Mouse (Mus musculus) CH12.LX (cell line): ENCODE data around the gene Zfp511. TPM values are rescaled to one million over a fixed set of nuclear protein-coding genes. Genes with fewer than 3 reads are reported as not detected.
A peak's percentile ranks its signal among the peaks of the same experiment; 100 is the strongest.

Experiments used
- DNase-seq: peaks from one replicate; pipeline ENCODE4 v3.0.0-alpha.2; 2013; ENCODE audit errors: extremely low read depth
- H3K27ac ChIP-seq: 2 replicates; pipeline ENCODE4 v1.5.1; 2012; ENCODE audit warnings: low read depth, mild to moderate bottlenecking, control low read depth, moderate library complexity; ENCODE audit not compliant: insufficient read depth
- H3K27me3 ChIP-seq: replicated peaks from 2 replicates; pipeline ENCODE3; 2012; ENCODE audit warnings: inconsistent platforms
- H3K36me3 ChIP-seq, 2 experiments: replicated peaks in 1 of 2; 2 replicates each; pipeline versions ENCODE3 to v1.6.1; 2012; ENCODE audit warnings: inconsistent platforms in 1 of 2, low read length in 1 of 2, mild to moderate bottlenecking in 1 of 2, mixed read lengths in 1 of 2, moderate library complexity in 1 of 2; ENCODE audit not compliant: control insufficient read depth in 1 of 2, insufficient read depth in 1 of 2
- H3K4me1 ChIP-seq, 2 experiments: 2 replicates each; pipeline ENCODE4 v1.6.1; 2012; ENCODE audit warnings: inconsistent platforms in 1 of 2, moderate library complexity in 1 of 2; ENCODE audit not compliant: insufficient read depth in 2 of 2, control insufficient read depth in 1 of 2
- H3K4me2 ChIP-seq: 2 replicates; pipeline ENCODE4 v1.6.1; 2012; ENCODE audit warnings: low read depth, mild to moderate bottlenecking, control low read depth; ENCODE audit not compliant: poor library complexity, insufficient read depth, severe bottlenecking
- H3K4me3 ChIP-seq, 3 experiments: fragments of 150-350 bp in 1 of 3; sonication (generic) in 1 of 3; replicated peaks in 1 of 3; 2 replicates each; pipeline versions ENCODE3 to v1.5.1; 2011 to 2012; ENCODE audit warnings: low read depth in 2 of 3, low read length in 2 of 3, mild to moderate bottlenecking in 2 of 3, moderate library complexity in 2 of 3, control low read depth in 1 of 3, improper control_type of control experiment in 1 of 3, inconsistent platforms in 1 of 3, mixed read lengths in 1 of 3; ENCODE audit not compliant: poor library complexity in 1 of 3
- H3K79me2 ChIP-seq: replicated peaks from 2 replicates; pipeline ENCODE4 v1.6.1; 2012; ENCODE audit warnings: mild to moderate bottlenecking, moderate library complexity; ENCODE audit not compliant: control insufficient read depth, poor library complexity, insufficient read depth, severe bottlenecking; ENCODE audit errors: extremely low read depth
- H3K9ac ChIP-seq: 2 replicates; pipeline ENCODE4 v1.6.1; 2012; ENCODE audit warnings: low read depth, mild to moderate bottlenecking, control low read depth, moderate library complexity; ENCODE audit not compliant: insufficient read depth
- H3K9me3 ChIP-seq: replicated peaks from 2 replicates; pipeline ENCODE3; 2012; ENCODE audit warnings: low read length, inconsistent platforms, mixed read lengths
- BHLHE40 ChIP-seq: IDR thresholded peaks from 2 replicates; pipeline ENCODE4 v1.6.1; 2011; ENCODE audit warnings: mild to moderate bottlenecking, low read depth, low read length, improper control_type of control experiment
- CTCF ChIP-seq, 2 experiments: IDR thresholded peaks in 1 of 2; conservative IDR thresholded peaks in 1 of 2; 2 replicates each; pipeline ENCODE4 v1.5.1; 2011 to 2012; ENCODE audit warnings: low read depth in 2 of 2, low read length in 2 of 2, improper control_type of control experiment in 1 of 2, inconsistent platforms in 1 of 2, mild to moderate bottlenecking in 1 of 2, moderate library complexity in 1 of 2
- E2F4 ChIP-seq: IDR thresholded peaks from 2 replicates; pipeline ENCODE4 v1.6.1; 2011; ENCODE audit warnings: low read depth, low read length, improper control_type of control experiment; ENCODE audit not compliant: insufficient replicate concordance
- ELF1 ChIP-seq: IDR thresholded peaks from 2 replicates; pipeline ENCODE4 v1.6.1; 2014; ENCODE audit warnings: low read depth, mild to moderate bottlenecking, inconsistent platforms, low read length, improper control_type of control experiment
- EP300 ChIP-seq: IDR thresholded peaks from 2 replicates; pipeline ENCODE4 v1.6.1; 2011; ENCODE audit warnings: low read length, improper control_type of control experiment
- ETS1 ChIP-seq: conservative IDR thresholded peaks from 2 replicates; pipeline ENCODE4 v1.6.1; 2012; ENCODE audit warnings: low read depth, mild to moderate bottlenecking, inconsistent platforms, low read length, improper control_type of control experiment, moderate library complexity
- HCFC1 ChIP-seq: IDR thresholded peaks from 2 replicates; pipeline ENCODE4 v1.6.1; 2012; ENCODE audit warnings: low read depth, mild to moderate bottlenecking, inconsistent platforms, low read length, improper control_type of control experiment
- JUND ChIP-seq: conservative IDR thresholded peaks from 2 replicates; pipeline ENCODE4 v1.6.1; 2011; ENCODE audit warnings: low read depth, low read length, improper control_type of control experiment
- KAT2A ChIP-seq: IDR thresholded peaks from 2 replicates; pipeline ENCODE4 v1.6.1; 2012; ENCODE audit warnings: low read length, improper control_type of control experiment, inconsistent platforms; ENCODE audit not compliant: insufficient replicate concordance
- MAX ChIP-seq: IDR thresholded peaks from 2 replicates; pipeline ENCODE4 v1.6.1; 2011; ENCODE audit warnings: low read length, improper control_type of control experiment
- MAZ ChIP-seq: IDR thresholded peaks from 2 replicates; pipeline ENCODE4 v1.6.1; 2012; ENCODE audit warnings: low read depth, mild to moderate bottlenecking, inconsistent platforms, low read length, improper control_type of control experiment, moderate library complexity
- MEF2A ChIP-seq: IDR thresholded peaks from 2 replicates; pipeline ENCODE4 v1.6.1; 2014; ENCODE audit warnings: low read depth, mild to moderate bottlenecking, inconsistent platforms, low read length, improper control_type of control experiment, borderline replicate concordance
- MYC ChIP-seq: IDR thresholded peaks from 2 replicates; pipeline ENCODE4 v1.6.1; 2011; ENCODE audit warnings: low read depth, mild to moderate bottlenecking, improper control_type of control experiment, low read length
- NELFE ChIP-seq: IDR thresholded peaks from 2 replicates; pipeline ENCODE4 v1.6.1; 2011; ENCODE audit warnings: low read depth, low read length, improper control_type of control experiment
- NRF1 ChIP-seq: IDR thresholded peaks from 2 replicates; pipeline ENCODE4 v1.6.1; 2014; ENCODE audit warnings: low read depth, mild to moderate bottlenecking, inconsistent platforms, low read length, improper control_type of control experiment, moderate library complexity
- POLR2A ChIP-seq: IDR thresholded peaks from 2 replicates; pipeline ENCODE4 v1.6.1; 2011; ENCODE audit warnings: low read depth, mild to moderate bottlenecking, improper control_type of control experiment, low read length
- SIN3A ChIP-seq: IDR thresholded peaks from 2 replicates; pipeline ENCODE4 v1.6.1; 2012; ENCODE audit warnings: low read length, improper control_type of control experiment, inconsistent platforms
- UBTF ChIP-seq: IDR thresholded peaks from 2 replicates; pipeline ENCODE4 v1.6.1; 2012; ENCODE audit warnings: low read depth, mild to moderate bottlenecking, inconsistent platforms, low read length, improper control_type of control experiment, moderate library complexity
- USF1 ChIP-seq: IDR thresholded peaks from 2 replicates; pipeline ENCODE4 v1.6.1; 2014; ENCODE audit warnings: low read depth, mild to moderate bottlenecking, inconsistent platforms, low read length, improper control_type of control experiment
- USF2 ChIP-seq: conservative IDR thresholded peaks from 2 replicates; pipeline ENCODE4 v1.6.1; 2011; ENCODE audit warnings: low read depth, low read length, improper control_type of control experiment
- ZC3H11A ChIP-seq: IDR thresholded peaks from 2 replicates; pipeline ENCODE4 v1.6.1; 2012; ENCODE audit warnings: low read depth, mild to moderate bottlenecking, inconsistent platforms, low read length, improper control_type of control experiment
- ZKSCAN1 ChIP-seq: IDR thresholded peaks from 2 replicates; pipeline ENCODE4 v1.6.1; 2012; ENCODE audit warnings: low read depth, inconsistent platforms, low read length, improper control_type of control experiment, borderline replicate concordance
- ZMIZ1 ChIP-seq: IDR thresholded peaks from 2 replicates; pipeline ENCODE4 v1.6.1; 2012; ENCODE audit warnings: low read depth, mild to moderate bottlenecking, inconsistent platforms, low read length, improper control_type of control experiment
- dilution Hi-C: fragments of 300-500 bp; cut with MboI; formaldehyde crosslinking; loops from 2 replicates; pipeline ENCODE4 v1.14.3; 2020; ENCODE audit warnings: low sequenced_read_pairs; ENCODE audit not compliant: extremely low pct_unique_long_range_greater_than_20kb, extremely low pct_ligation_motif_present
- in situ Hi-C: fragments of 300-500 bp; cut with MboI; formaldehyde crosslinking; loops from 3 replicates; pipeline ENCODE4 v1.14.3; 2019; ENCODE audit warnings: low sequenced_read_pairs, low pct_ligation_motif_present, low pct_unique_long_range_greater_than_20kb, mixed read lengths
- polyA plus RNA-seq: library from polyadenylated mRNA; unstranded; fragments of >175 nt; gene quantifications from 2 replicates; pipeline ENCODE4 v1.2.1, GENCODE M21; 2012; ENCODE audit warnings: low read depth; ENCODE audit not compliant: insufficient read length
- total RNA-seq, 2 experiments: library from RNA; depleted of rRNA; stranded (reverse); fragments of 300-350 nt in 1 of 2; fragments of >200 nt in 1 of 2; gene quantifications; 2 replicates each; pipeline ENCODE4 v1.2.3; 2012 to 2014

Gene Zfp511
- total and polyA plus RNA-seq, 3 experiments = 41.4 to 52.2 (median 44.6) TPM

GRCm38 (mm10) chr7:140048361-140049114 lies 12.3 kb downstream of the Zfp511 start, which contains the start of gene Msx3:
Gene Msx3 (minus strand): TSS chr7:140049089.
- Histone ChIP-seq H3K27me3 (peaks cover 33% of the 10 kb centered on the region), H3K9me3 (peaks cover 12% of the 10 kb centered on the region), H3K36me3 (no peaks in the 10 kb centered on the region), H3K27ac (no peak within 1 kb of the TSS), H3K9ac (peak within 1 kb of the TSS; percentile 10; the same call in 1 of the 2 replicates), H3K79me2 (no peaks in the 10 kb centered on the region), H3K4me1 (peaks cover 0 to 3% of the 10 kb centered on the region in 2 experiments; a peak in 1 of 4 replicates), H3K4me2 (peak within 1 kb of the TSS; percentile 52), H3K4me3 (peak within 1 kb of the TSS; percentile 19 to 53 (median 44))
- TF ChIP-seq CTCF (conservative IDR thresholded peaks at IDR 0.05 in 1 of 2, IDR thresholded peaks at IDR 0.05 in 1 of 2; ENCODE audit: low read depth in 2 of 2, low read length in 2 of 2) = no peak
- TF ChIP-seq USF1 = no peak
- no peak for TF ChIP-seq ZMIZ1
- no peak for TF ChIP-seq KAT2A
- TF ChIP-seq MAZ = no peak
- dilution Hi-C loops (no loop called here), in situ Hi-C loops (no loop called here)
- no peak for DNase-seq

- Histone ChIP-seq H3K9ac (peak overlapping the region; percentile 10; the same call in 1 of the 2 replicates), H3K36me3 (no peaks in the 10 kb centered on the region), H3K27ac (no peak overlapping the region), H3K27me3 (peaks cover 36% of the 10 kb centered on the region), H3K9me3 (peaks cover 12% of the 10 kb centered on the region), H3K4me2 (peak overlapping the region; percentile 52), H3K4me1 (peaks cover 0 to 3% of the 10 kb centered on the region in 2 experiments; a peak in 1 of 4 replicates), H3K4me3 (peak overlapping the region; percentile 19 to 53 (median 44)), H3K79me2 (no peaks in the 10 kb centered on the region)
- in situ Hi-C loops (no loop called here), dilution Hi-C loops (no loop called here)
- no peak for DNase-seq
- TF ChIP-seq BHLHE40 (peak; percentile 60), MYC (peak; percentile 38; the same call in 1 of the 2 replicates), NRF1 (peak; percentile 14; the same call in 1 of the 2 replicates), UBTF (no peak), MAX (peak; percentile 63; the same call in 1 of the 2 replicates), USF2 (no peak)
Observed at GRCm38 (mm10) chr7:140049115-140049689, 13.0 kb downstream of the Zfp511 start.

GRCm38 (mm10) chr7:140054124-140054523 lies 17.9 kb downstream of the Zfp511 start:
- H3K4me2 ChIP-seq = no peak overlapping the region
- peaks cover 43% of the 10 kb centered on the region for H3K27me3 ChIP-seq
- no peak overlapping the region for H3K27ac ChIP-seq
- no peak for DNase-seq
- peaks cover 6 to 10% of the 10 kb centered on the region in 2 experiments; a peak in 3 of 4 replicates for H3K4me1 ChIP-seq
- no peak overlapping the region for H3K9ac ChIP-seq
- H3K9me3 ChIP-seq = peaks cover 9% of the 10 kb centered on the region
- dilution Hi-C loops = no loop called here
- in situ Hi-C loops = no loop called here
- no peaks in the 10 kb centered on the region for H3K36me3 ChIP-seq
- no peaks in the 10 kb centered on the region for H3K79me2 ChIP-seq
- H3K4me3 ChIP-seq = no peak overlapping the region
- no peak for TF ChIP-seq UBTF
- no peak for TF ChIP-seq EP300
- no peak for TF ChIP-seq ELF1
- no peak for TF ChIP-seq SIN3A
- no peak for TF ChIP-seq KAT2A
- TF ChIP-seq MEF2A = no peak
- no peak for TF ChIP-seq ZKSCAN1
- TF ChIP-seq USF1 = no peak
- TF ChIP-seq ETS1 = no peak
- no peak for TF ChIP-seq USF2
- TF ChIP-seq HCFC1 = no peak
- no peak for TF ChIP-seq JUND
- TF ChIP-seq NELFE = no peak
- no peak for TF ChIP-seq E2F4
- TF ChIP-seq CTCF (conservative IDR thresholded peaks at IDR 0.05 in 1 of 2, IDR thresholded peaks at IDR 0.05 in 1 of 2; ENCODE audit: low read depth in 2 of 2, low read length in 2 of 2) = no peak
- TF ChIP-seq POLR2A = no peak
- no peak for TF ChIP-seq ZC3H11A
